Mouse (Mus musculus): Measurements from ENCODE around the gene Acot5.

DNA sequence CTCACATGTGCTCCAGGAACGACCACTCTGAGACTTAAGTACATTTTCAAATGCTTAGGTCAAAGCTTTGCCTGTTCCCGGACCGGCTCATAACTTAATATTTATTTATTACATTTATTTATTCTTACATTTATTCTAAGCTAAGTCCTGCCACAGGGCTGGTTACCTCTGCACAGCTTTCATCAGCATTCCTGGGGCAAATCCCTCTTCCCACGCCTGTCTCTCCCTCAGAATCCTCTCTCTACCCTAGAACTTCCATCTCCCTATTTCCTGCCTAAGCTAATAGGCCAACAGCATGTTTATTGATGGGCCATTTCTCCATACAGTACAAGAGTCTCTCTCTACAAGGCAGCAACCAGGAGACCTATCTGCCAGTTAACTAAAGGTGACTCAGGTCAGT is 1.4 kb upstream of the Acot5 start:
- no peak for TF ChIP-seq POLR2A (IDR thresholded peaks at IDR 0.05; ENCODE audit: control insufficient read depth in 1 of 2, insufficient read depth in 1 of 2, low read depth in 1 of 2, low read length in 2 of 2, poor library complexity in 1 of 2)
- TF ChIP-seq EP300 (IDR thresholded peaks at IDR 0.05; ENCODE audit: low read depth in 1 of 2, low read length in 2 of 2), result no peak
- TF ChIP-seq CHD1 (IDR thresholded peaks at IDR 0.05; ENCODE audit: low read depth, low read length), result no peak
- TF ChIP-seq CTCF (IDR thresholded peaks at IDR 0.05 in 2 of 3, conservative IDR thresholded peaks at IDR 0.05 in 1 of 3; ENCODE audit: control insufficient read depth in 1 of 3, insufficient read depth in 1 of 3, low read depth in 2 of 3, low read length in 3 of 3, poor library complexity in 1 of 3, severe bottlenecking in 1 of 3), result no peak
- no peak for TF ChIP-seq GABPA (IDR thresholded peaks at IDR 0.05; ENCODE audit: low read depth, low read length)
- no peak for TF ChIP-seq NRF1 (IDR thresholded peaks at IDR 0.05; ENCODE audit: insufficient read depth, low read depth, low read length, poor library complexity, severe bottlenecking)
- TF ChIP-seq UBTF (IDR thresholded peaks at IDR 0.05; ENCODE audit: borderline replicate concordance, insufficient read depth, low read depth, low read length), result no peak
- TF ChIP-seq USF1 (IDR thresholded peaks at IDR 0.05; ENCODE audit: low read depth, low read length), result no peak
- TF ChIP-seq TCF12 (IDR thresholded peaks at IDR 0.05; ENCODE audit: low read depth, low read length), result no peak
- no peak for TF ChIP-seq ELF1 (IDR thresholded peaks at IDR 0.05; ENCODE audit: low read depth, low read length)
- TF ChIP-seq MAFK (IDR thresholded peaks at IDR 0.05; ENCODE audit: borderline replicate concordance, low read depth, low read length), result no peak
